Mouse (Mus musculus): ENCODE measurements at regions not wholly inside any gene's neighbourhood (a gene's known extent, or its start where the extent isn't known, plus 50 kb on each side); places are given as distances from the start of the nearest gene placed in this dataset.

- no peaks in the 10 kb centered on the region for H3K4me1 ChIP-seq (replicated peaks; ENCODE audit: low read depth, low read length)
- H3K4me3 ChIP-seq (replicated peaks; ENCODE audit: low read length) = no peak overlapping the region
- H3K27me3 ChIP-seq (ENCODE audit: insufficient read depth, low read length) = no peaks in the 10 kb centered on the region
- H3K9me3 ChIP-seq (ENCODE audit: low read length) = no peaks in the 10 kb centered on the region
- H3K36me3 ChIP-seq (ENCODE audit: insufficient read depth, low read length) = no peaks in the 10 kb centered on the region
- TF ChIP-seq POU5F1 (IDR thresholded peaks at IDR 0.05; ENCODE audit: borderline replicate concordance, low read length) (no peak), NANOG (IDR thresholded peaks at IDR 0.05; ENCODE audit: borderline replicate concordance, low read length) (no peak), CTCF (conservative IDR thresholded peaks at IDR 0.05; ENCODE audit: low read length) (no peak)
Observed at GRCm38 (mm10) chr6:81782815-81783435, 140.5 kb upstream of the Gcfc2 start.

- Histone ChIP-seq H3K27me3 (ENCODE audit: insufficient read depth, low read length) (no peaks in the 10 kb centered on the region), H3K9me3 (ENCODE audit: low read length) (no peaks in the 10 kb centered on the region), H3K36me3 (ENCODE audit: insufficient read depth, low read length) (no peaks in the 10 kb centered on the region), H3K4me1 (replicated peaks; ENCODE audit: low read depth, low read length) (peaks cover 5% of the 10 kb centered on the region; the same call in 1 of the 2 replicates), H3K4me3 (replicated peaks; ENCODE audit: low read length) (no peak overlapping the region)
- TF ChIP-seq POU5F1 (IDR thresholded peaks at IDR 0.05; ENCODE audit: borderline replicate concordance, low read length) (no peak), CTCF (conservative IDR thresholded peaks at IDR 0.05; ENCODE audit: low read length) (peak; percentile 55), NANOG (IDR thresholded peaks at IDR 0.05; ENCODE audit: borderline replicate concordance, low read length) (no peak)
Observed at GRCm38 (mm10) chr6:81795281-81795680, 128.2 kb upstream of the Gcfc2 start.

GRCm38 (mm10) chr6:81800822-81801221 lies 122.6 kb upstream of the Gcfc2 start:
- H3K27me3 ChIP-seq (ENCODE audit: insufficient read depth, low read length) = no peaks in the 10 kb centered on the region
- no peak overlapping the region for H3K4me3 ChIP-seq (replicated peaks; ENCODE audit: low read length)
- no peak for TF ChIP-seq POU5F1 (IDR thresholded peaks at IDR 0.05; ENCODE audit: borderline replicate concordance, low read length)
- no peaks in the 10 kb centered on the region for H3K36me3 ChIP-seq (ENCODE audit: insufficient read depth, low read length)
- no peaks in the 10 kb centered on the region for H3K9me3 ChIP-seq (ENCODE audit: low read length)
- H3K4me1 ChIP-seq (replicated peaks; ENCODE audit: low read depth, low read length) = no peaks in the 10 kb centered on the region

- no peak for TF ChIP-seq NANOG (IDR thresholded peaks at IDR 0.05; ENCODE audit: borderline replicate concordance, low read length)
- no peak for TF ChIP-seq CTCF (conservative IDR thresholded peaks at IDR 0.05; ENCODE audit: low read length)
- TF ChIP-seq POU5F1 (IDR thresholded peaks at IDR 0.05; ENCODE audit: borderline replicate concordance, low read length) = no peak
- Histone ChIP-seq H3K4me1 (replicated peaks; ENCODE audit: low read depth, low read length) (no peaks in the 10 kb centered on the region), H3K27me3 (ENCODE audit: insufficient read depth, low read length) (no peaks in the 10 kb centered on the region), H3K4me3 (replicated peaks; ENCODE audit: low read length) (no peak overlapping the region), H3K36me3 (ENCODE audit: insufficient read depth, low read length) (no peaks in the 10 kb centered on the region), H3K9me3 (ENCODE audit: low read length) (no peaks in the 10 kb centered on the region)
Observed at GRCm38 (mm10) chr6:81801804-81802203, 121.7 kb upstream of the Gcfc2 start.

- Histone ChIP-seq H3K36me3 (ENCODE audit: insufficient read depth, low read length) (no peaks in the 10 kb centered on the region), H3K9me3 (ENCODE audit: low read length) (peaks cover 5% of the 10 kb centered on the region; the same call in 1 of the 2 replicates), H3K4me1 (replicated peaks; ENCODE audit: low read depth, low read length) (no peaks in the 10 kb centered on the region), H3K4me3 (replicated peaks; ENCODE audit: low read length) (no peak overlapping the region), H3K27me3 (ENCODE audit: insufficient read depth, low read length) (no peaks in the 10 kb centered on the region)
- TF ChIP-seq CTCF (conservative IDR thresholded peaks at IDR 0.05; ENCODE audit: low read length) (no peak), NANOG (IDR thresholded peaks at IDR 0.05; ENCODE audit: borderline replicate concordance, low read length) (no peak), POU5F1 (IDR thresholded peaks at IDR 0.05; ENCODE audit: borderline replicate concordance, low read length) (no peak)
Observed at GRCm38 (mm10) chr6:81805942-81806341, 117.5 kb upstream of the Gcfc2 start.

GRCm38 (mm10) chr6:81808712-81809111 lies 114.8 kb upstream of the Gcfc2 start:
- no peaks in the 10 kb centered on the region for H3K27me3 ChIP-seq (ENCODE audit: insufficient read depth, low read length)
- H3K4me3 ChIP-seq (replicated peaks; ENCODE audit: low read length) = no peak overlapping the region
- H3K4me1 ChIP-seq (replicated peaks; ENCODE audit: low read depth, low read length) = no peaks in the 10 kb centered on the region
- no peaks in the 10 kb centered on the region for H3K36me3 ChIP-seq (ENCODE audit: insufficient read depth, low read length)
- TF ChIP-seq NANOG (IDR thresholded peaks at IDR 0.05; ENCODE audit: borderline replicate concordance, low read length) (no peak), POU5F1 (IDR thresholded peaks at IDR 0.05; ENCODE audit: borderline replicate concordance, low read length) (no peak), CTCF (conservative IDR thresholded peaks at IDR 0.05; ENCODE audit: low read length) (no peak)
- H3K9me3 ChIP-seq (ENCODE audit: low read length) = peaks cover 5% of the 10 kb centered on the region; the same call in 1 of the 2 replicates

- Histone ChIP-seq H3K4me1 (replicated peaks; ENCODE audit: low read depth, low read length) (no peaks in the 10 kb centered on the region), H3K27me3 (ENCODE audit: insufficient read depth, low read length) (no peaks in the 10 kb centered on the region), H3K36me3 (ENCODE audit: insufficient read depth, low read length) (no peaks in the 10 kb centered on the region), H3K4me3 (replicated peaks; ENCODE audit: low read length) (no peak overlapping the region), H3K9me3 (ENCODE audit: low read length) (no peaks in the 10 kb centered on the region)
- TF ChIP-seq NANOG (IDR thresholded peaks at IDR 0.05; ENCODE audit: borderline replicate concordance, low read length) = no peak
- no peak for TF ChIP-seq POU5F1 (IDR thresholded peaks at IDR 0.05; ENCODE audit: borderline replicate concordance, low read length)
- TF ChIP-seq CTCF (conservative IDR thresholded peaks at IDR 0.05; ENCODE audit: low read length) = no peak
Observed at GRCm38 (mm10) chr6:81815248-81815961, 108.1 kb upstream of the Gcfc2 start.

GRCm38 (mm10) chr6:81815962-81816338 lies 107.5 kb upstream of the Gcfc2 start:
- no peak overlapping the region for H3K4me3 ChIP-seq (replicated peaks; ENCODE audit: low read length)
- no peaks in the 10 kb centered on the region for H3K36me3 ChIP-seq (ENCODE audit: insufficient read depth, low read length)
- TF ChIP-seq POU5F1 (IDR thresholded peaks at IDR 0.05; ENCODE audit: borderline replicate concordance, low read length) (no peak), NANOG (IDR thresholded peaks at IDR 0.05; ENCODE audit: borderline replicate concordance, low read length) (no peak), CTCF (conservative IDR thresholded peaks at IDR 0.05; ENCODE audit: low read length) (no peak)
- no peaks in the 10 kb centered on the region for H3K4me1 ChIP-seq (replicated peaks; ENCODE audit: low read depth, low read length)
- no peaks in the 10 kb centered on the region for H3K9me3 ChIP-seq (ENCODE audit: low read length)
- H3K27me3 ChIP-seq (ENCODE audit: insufficient read depth, low read length) = no peaks in the 10 kb centered on the region
